9 mouse cellular contexts compared by ENCODE assay signal in genomic region chr4:117288277-117288926, GRCm38 (mm10). TPM values are rescaled to one million over a fixed set of nuclear protein-coding genes. Genes with fewer than 3 reads are reported as not detected.
A peak's percentile ranks its signal among the peaks of the same experiment; 100 is the strongest.
DNase-seq lines count a peak whose midpoint lies in the region; ATAC-seq and TF ChIP-seq lines count a peak whose summit lies in the region.
"Had no signal": no experiment of that assay in that cellular context is flagged by ENCODE, and none has a peak within 500 bp of the region (broad histone marks: within the 10 kb centered on the region; RNA-seq: fewer than 3 reads in every experiment).

No protein-coding gene starts in this region.

- no peak for ATAC-seq in intestine, embryonic 15.5 days

- TF ChIP-seq CTCF in layer of hippocampus, adult 2 months (conservative IDR thresholded peaks at IDR 0.05), result no peak
- no peak for TF ChIP-seq CTCF in cortical plate, adult 2 months (IDR thresholded peaks at IDR 0.05; ENCODE audit: extremely low read depth, insufficient read depth, low read length)

- H3K4me1 ChIP-seq in cortical plate, adult 2 months (ENCODE audit: control insufficient read depth, insufficient read depth, low read length), result peaks cover 3% of the 10 kb centered on the region
- H3K4me1 ChIP-seq in intestine, embryonic 15.5 days (replicated peaks), result peaks cover 41% of the 10 kb centered on the region

- TF ChIP-seq POLR2A in cortical plate, adult 2 months (IDR thresholded peaks at IDR 0.05; ENCODE audit: extremely low read depth, insufficient read depth, low read length), result no peak

- H3K9ac ChIP-seq in intestine, embryonic 15.5 days, result peak overlapping the region; percentile 69

- peak overlapping the region; percentile 67 for H3K4me2 ChIP-seq in intestine, embryonic 15.5 days (replicated peaks)

- H3K9me3 ChIP-seq in intestine, embryonic 15.5 days, result no peaks in the 10 kb centered on the region

- peak overlapping the region; percentile 93 for H3K27ac ChIP-seq in layer of hippocampus, adult 2 months
- no peak overlapping the region for H3K27ac ChIP-seq in cortical plate, adult 2 months (ENCODE audit: insufficient read depth, low read length)
- H3K27ac ChIP-seq in intestine, embryonic 15.5 days, result peak overlapping the region; percentile 97

- no peak for DNase-seq in layer of hippocampus, adult 2 months (ENCODE audit: low spot score in 2 of 2)
- DNase-seq in layer of hippocampus, postnatal 10 days (ENCODE audit: low spot score in 2 of 2), result no peak
- peak; percentile 26 for DNase-seq in naive thymus-derived CD4-positive, alpha-beta T cell, adult 2 months (ENCODE audit: low read depth)
- no peak for DNase-seq in gastrocnemius, adult 18-20 months (ENCODE audit: low spot score)
- DNase-seq in right cerebral cortex, postnatal 36 days (ENCODE audit: low spot score in 2 of 2), result no peak
- DNase-seq in urinary bladder, postnatal 10 days (ENCODE audit: low spot score), result no peak

- WGBS in intestine, embryonic 15.5 days, result 23% methylated on average over 25 of the region's 25 CpGs

- no peaks in the 10 kb centered on the region for H3K27me3 ChIP-seq in intestine, embryonic 15.5 days (replicated peaks)

- H3K4me3 ChIP-seq in layer of hippocampus, adult 2 months, result peak overlapping the region; percentile 71
- peak overlapping the region; percentile 41 for H3K4me3 ChIP-seq in cortical plate, adult 2 months (ENCODE audit: insufficient read depth, low read length)
- H3K4me3 ChIP-seq in intestine, embryonic 15.5 days (replicated peaks), result peak overlapping the region; percentile 86

- H3K36me3 ChIP-seq in intestine, embryonic 15.5 days, result peaks cover 18% of the 10 kb centered on the region

RNA-seq across cellular contexts. Expression of gene Armh1, which starts 36.5 kb away (rescaled TPM):
- under 1 TPM; 0.47 to 0.59 TPM for total RNA-seq in layer of hippocampus, adult 2 months (2021)
- 1 to 10 TPM; 2.3 to 3.7 TPM for total RNA-seq in layer of hippocampus, postnatal 10 days (2021)
- 0.38 and 0.67 TPM in 2 replicates for polyA plus RNA-seq in cortical plate, adult 2 months (2012; rRNA removed)
- 0.19 and 0.32 TPM in 2 replicates for polyA plus RNA-seq in intestine, embryonic 15.5 days (2015; fragmentation: Nextera tagmentation; extraction: Ambion mirVana)
- total RNA-seq in gastrocnemius, adult 18-20 months (2021), result not detected
- total RNA-seq: common myeloid progenitor, adult 5-6 weeks had no signal

RNA-seq across cellular contexts. Expression of gene Tmem53, which starts 36.7 kb away (rescaled TPM):
- 1 to 10 TPM; 4.7 to 4.9 TPM for total RNA-seq in layer of hippocampus, adult 2 months (2021)
- 1 to 10 TPM; 5.0 to 6.2 TPM for total RNA-seq in layer of hippocampus, postnatal 10 days (2021)
- polyA plus RNA-seq in cortical plate, adult 2 months (2012; rRNA removed), result 4.8 and 6.1 TPM in 2 replicates
- 9.5 and 11.7 TPM in 2 replicates for polyA plus RNA-seq in intestine, embryonic 15.5 days (2015; fragmentation: Nextera tagmentation; extraction: Ambion mirVana)
- 1 to 10 TPM; 4.5 to 6.9 TPM for total RNA-seq in gastrocnemius, adult 18-20 months (2021)
- total RNA-seq: common myeloid progenitor, adult 5-6 weeks had no signal
